Mouse (Mus musculus) embryonic facial prominence, embryonic 10.5 days (tissue): ENCODE results near the gene Sgpp2. TPM values are rescaled to one million over a fixed set of nuclear protein-coding genes. Genes with fewer than 3 reads are reported as not detected.

ENCODE experiments used
- DNase-seq: peaks from one replicate; pipeline ENCODE4 v3.0.0-alpha.2; 2017; ENCODE audit warnings: low spot score
- H3K27ac ChIP-seq: fragments of 300-500 bp; sonication (generic); replicated peaks from 2 replicates; pipeline ENCODE4 v1.5.1; 2016; ENCODE audit warnings: mild to moderate bottlenecking
- H3K27me3 ChIP-seq: fragments of 300-500 bp; sonication (generic); replicated peaks from 2 replicates; pipeline ENCODE4 v1.6.1; 2016; ENCODE audit warnings: low read depth, mild to moderate bottlenecking; ENCODE audit not compliant: poor library complexity, severe bottlenecking
- H3K36me3 ChIP-seq: fragments of 300-500 bp; sonication (generic); replicated peaks from 2 replicates; pipeline ENCODE4 v1.6.1; 2016; ENCODE audit warnings: mild to moderate bottlenecking, moderate library complexity
- H3K4me1 ChIP-seq: fragments of 300-500 bp; sonication (generic); 2 replicates; pipeline ENCODE4 v1.6.1; 2016
- H3K4me3 ChIP-seq: fragments of 300-500 bp; sonication (generic); 2 replicates; pipeline ENCODE4 v1.5.1; 2016; ENCODE audit warnings: mild to moderate bottlenecking, moderate library complexity
- H3K9me3 ChIP-seq: fragments of 300-500 bp; sonication (generic); 2 replicates; pipeline ENCODE4 v1.6.1; 2016; ENCODE audit warnings: mild to moderate bottlenecking
- WGBS: fragments of 180-500 bp; shearing (Covaris S2); methylation state at CpG from one replicate; pipeline ENCODE4 v1.1.7; 2016; 5-methylcytosine and 5-hydroxymethylcytosine counted together
- polyA plus RNA-seq: library from polyadenylated mRNA; unstranded; fragments of >200 nt; fragmentation: Nextera tagmentation; extraction: Ambion mirVana; gene quantifications from 2 replicates; pipeline ENCODE4 v1.2.1, GENCODE M21; 2016

Sgpp2 gene
- polyA plus RNA-seq, 1 experiment from 2014 or later: 9.0 TPM

DNA sequence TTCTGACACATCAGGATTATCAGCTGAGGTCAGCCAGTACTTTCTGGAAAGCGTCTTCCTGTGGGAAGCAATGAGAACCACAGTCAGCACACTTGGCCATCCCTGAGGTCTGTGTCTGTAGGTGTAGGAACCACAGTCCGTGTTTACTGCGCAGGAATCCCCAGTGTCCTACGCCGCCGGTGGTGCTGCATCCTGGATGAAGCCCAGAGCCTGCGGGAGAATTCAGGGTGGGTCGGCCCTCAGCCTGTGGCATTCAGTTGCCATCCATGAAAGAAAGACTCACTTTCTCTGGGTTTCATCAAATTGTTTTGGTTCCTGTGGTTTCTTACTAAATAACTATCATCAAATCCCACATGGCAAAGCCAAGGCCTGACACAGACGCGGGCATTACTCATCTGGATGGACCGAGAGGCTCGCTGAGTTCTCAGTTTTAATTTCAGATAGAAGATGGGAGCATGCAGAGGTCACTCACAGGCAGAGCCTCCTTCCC is 37.2 kb downstream of the Sgpp2 start:
- Histone ChIP-seq H3K27me3 (no peaks in the 10 kb centered on the region), H3K36me3 (no peaks in the 10 kb centered on the region), H3K4me1 (peaks cover 14% of the 10 kb centered on the region), H3K4me3 (no peak overlapping the region), H3K27ac (no peak overlapping the region), H3K9me3 (no peaks in the 10 kb centered on the region)
- no peak for DNase-seq
- 91% methylated on average over 12 of the region's 12 CpGs for whole genome bisulfite sequencing

DNA sequence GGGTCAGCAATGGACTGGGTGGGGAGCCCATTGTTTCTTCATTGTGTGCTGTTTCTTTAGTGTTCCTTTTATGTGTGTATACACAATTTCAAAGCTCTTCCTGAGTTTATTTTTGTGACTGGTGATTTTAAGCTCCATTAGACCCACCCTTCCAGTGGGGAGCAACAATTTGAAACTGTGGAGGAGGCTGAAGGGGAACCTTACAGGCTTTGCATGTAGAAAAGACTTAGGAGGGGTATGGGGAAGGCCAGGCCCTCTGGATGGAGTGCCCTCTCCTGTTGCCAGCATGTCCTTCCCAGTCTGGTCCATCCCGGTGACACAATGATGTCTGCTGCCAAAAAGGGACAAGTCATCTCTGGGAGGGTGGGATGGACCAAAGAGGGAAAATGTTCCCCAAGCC is 39.1 kb downstream of the Sgpp2 start:
- no peaks in the 10 kb centered on the region for H3K36me3 ChIP-seq
- no peaks in the 10 kb centered on the region for H3K27me3 ChIP-seq
- H3K4me3 ChIP-seq: no peak overlapping the region
- 85% methylated on average over 1 of the region's 1 CpGs for WGBS
- peaks cover 14% of the 10 kb centered on the region; the same call in 1 of the 2 replicates for H3K4me1 ChIP-seq
- no peak overlapping the region for H3K27ac ChIP-seq
- no peaks in the 10 kb centered on the region for H3K9me3 ChIP-seq
- no peak for DNase-seq

DNA sequence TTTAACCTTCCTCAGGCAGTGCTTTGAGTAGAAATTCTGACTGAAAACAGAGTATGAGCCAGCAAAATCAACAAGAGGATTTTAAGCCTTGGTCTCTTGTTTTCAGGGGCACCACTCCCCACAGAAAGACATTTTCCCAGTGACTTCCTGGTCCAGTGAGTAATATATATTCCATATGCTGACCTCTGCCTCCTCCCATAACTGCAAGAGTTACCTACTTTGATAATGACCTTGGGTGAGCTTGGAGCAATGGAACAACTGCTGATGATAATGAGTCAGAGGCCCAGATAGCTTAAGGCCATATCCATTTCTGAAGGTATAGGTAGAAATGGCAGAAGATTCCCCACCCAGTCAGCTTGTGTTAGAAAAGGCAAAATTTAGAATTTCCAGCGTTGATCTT is 43.1 kb downstream of the Sgpp2 start:
- H3K4me3 ChIP-seq: no peak overlapping the region
- 93% methylated on average over 1 of the region's 1 CpGs for WGBS
- no peaks in the 10 kb centered on the region for H3K36me3 ChIP-seq
- H3K27ac ChIP-seq: no peak overlapping the region
- DNase-seq: no peak
- no peaks in the 10 kb centered on the region for H3K27me3 ChIP-seq
- no peaks in the 10 kb centered on the region for H3K9me3 ChIP-seq
- H3K4me1 ChIP-seq: peaks cover 14% of the 10 kb centered on the region; the same call in 1 of the 2 replicates

DNA sequence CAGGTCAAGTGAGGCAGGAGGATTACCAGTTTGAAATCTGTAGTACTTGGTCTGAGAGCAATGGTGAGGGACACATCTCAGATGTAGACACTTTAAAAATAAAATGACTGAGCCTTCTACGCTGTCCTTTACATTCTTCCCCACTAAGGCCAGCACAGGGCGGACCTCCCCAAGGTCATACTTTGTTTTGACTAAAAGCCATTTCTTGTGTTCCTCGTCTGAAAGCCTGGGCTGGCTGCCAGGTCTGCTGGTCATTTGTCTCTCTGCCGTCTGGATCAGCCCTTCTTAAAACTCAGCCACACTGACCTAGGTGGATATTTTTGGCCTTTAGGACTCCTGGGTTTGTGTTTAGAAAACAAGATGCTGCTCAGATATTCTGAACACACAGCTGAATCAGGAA is 45.0 kb downstream of the Sgpp2 start:
- Histone ChIP-seq H3K27me3 (no peaks in the 10 kb centered on the region), H3K4me3 (no peak overlapping the region), H3K9me3 (no peaks in the 10 kb centered on the region), H3K4me1 (peaks cover 13% of the 10 kb centered on the region; the same call in 1 of the 2 replicates), H3K27ac (no peak overlapping the region), H3K36me3 (no peaks in the 10 kb centered on the region)
- 64% methylated on average over 4 of the region's 4 CpGs for WGBS
- no peak for DNase-seq

DNA sequence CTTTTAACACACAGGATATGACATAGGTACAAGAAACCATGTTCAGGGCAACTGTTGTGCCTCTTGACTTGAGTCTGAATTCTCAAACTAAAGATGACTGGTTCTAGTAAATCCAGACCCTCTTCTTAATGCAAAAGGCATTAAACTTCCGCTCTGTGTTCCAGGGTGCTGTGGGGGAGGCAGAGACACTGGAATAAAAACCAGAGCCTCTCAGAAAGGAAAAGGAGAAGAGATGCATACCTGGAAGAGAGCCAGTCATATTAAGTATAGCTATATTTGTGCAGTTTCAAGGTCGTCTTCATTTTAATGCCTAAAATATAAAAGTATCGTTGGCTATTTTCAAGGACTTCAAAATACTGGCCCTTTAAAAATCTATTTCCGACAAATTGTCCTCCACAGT is 47.3 kb downstream of the Sgpp2 start:
- Histone ChIP-seq H3K4me3 (no peak overlapping the region), H3K36me3 (no peaks in the 10 kb centered on the region), H3K27me3 (no peaks in the 10 kb centered on the region), H3K27ac (no peak overlapping the region), H3K9me3 (no peaks in the 10 kb centered on the region), H3K4me1 (peaks cover 6% of the 10 kb centered on the region; the same call in 1 of the 2 replicates)
- WGBS: 91% methylated on average over 4 of the region's 4 CpGs
- no peak for DNase-seq

DNA sequence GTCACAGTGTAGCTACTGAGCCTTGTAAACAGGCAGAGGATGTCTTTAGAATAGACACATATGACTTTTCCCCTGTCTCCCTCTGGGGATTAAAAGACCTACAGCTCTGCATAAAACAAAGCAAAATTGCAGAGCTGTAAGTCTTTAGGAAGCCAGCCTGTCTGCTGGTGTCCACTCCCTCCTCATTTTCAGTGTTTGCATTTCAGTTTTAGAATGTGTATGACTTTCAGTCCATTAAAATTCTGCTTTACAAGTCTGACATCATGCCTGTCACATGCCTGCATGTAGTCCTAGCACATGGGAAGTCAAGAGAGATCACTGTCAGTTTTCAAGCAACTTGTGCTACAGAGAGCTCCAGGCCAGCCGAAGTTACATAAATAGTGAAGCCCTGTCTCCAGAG is 47.7 kb downstream of the Sgpp2 start:
- Histone ChIP-seq H3K4me1 (peaks cover 4% of the 10 kb centered on the region; the same call in 1 of the 2 replicates), H3K27me3 (no peaks in the 10 kb centered on the region), H3K4me3 (no peak overlapping the region), H3K9me3 (no peaks in the 10 kb centered on the region), H3K27ac (no peak overlapping the region), H3K36me3 (no peaks in the 10 kb centered on the region)
- 75% methylated on average over 1 of the region's 1 CpGs for WGBS
- DNase-seq: no peak

DNA sequence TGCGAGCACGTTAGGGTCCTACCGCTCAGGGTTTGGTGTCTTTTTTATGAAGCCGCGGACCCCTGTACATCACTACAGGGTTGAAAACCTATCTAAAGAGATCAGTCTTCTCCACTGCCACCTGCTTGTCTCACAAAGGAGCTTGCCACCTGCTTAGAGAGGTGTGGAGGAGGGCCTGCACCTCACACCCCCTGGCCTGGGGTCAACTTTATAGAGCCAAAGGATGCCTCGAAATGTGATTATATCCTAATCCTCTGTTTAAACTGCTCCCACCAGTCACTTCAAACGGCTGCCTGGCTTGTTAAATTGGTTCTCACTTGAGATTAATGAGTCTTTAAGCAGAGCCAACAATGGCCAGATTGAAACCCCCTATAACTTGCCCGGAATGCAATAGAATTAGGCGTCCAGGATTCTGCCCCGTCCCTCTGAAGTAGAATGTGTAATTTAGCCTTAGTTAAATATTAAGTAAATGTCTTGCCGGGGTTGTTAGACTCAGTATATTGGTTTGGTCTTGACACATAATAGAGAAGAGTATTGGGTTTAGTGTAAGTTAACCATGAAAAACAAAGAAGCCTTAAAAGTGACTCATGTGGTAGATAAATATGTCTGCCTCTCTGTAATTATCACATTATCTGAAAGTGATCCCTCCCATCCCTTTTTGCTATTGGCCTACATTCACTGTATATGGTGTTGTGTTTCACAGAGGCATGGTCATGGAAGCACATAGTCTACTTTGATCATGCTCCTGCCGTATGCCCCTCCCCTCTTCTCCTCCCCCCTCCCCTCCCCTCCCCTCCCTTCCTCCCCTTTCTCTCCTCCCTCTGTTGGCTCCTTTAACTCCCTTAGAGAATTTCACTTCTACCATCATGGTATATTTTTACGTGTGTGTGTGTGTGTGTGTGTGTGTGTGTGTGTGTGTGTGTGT is 54.1 kb downstream of the Sgpp2 start:
- Histone ChIP-seq H3K36me3 (no peaks in the 10 kb centered on the region), H3K4me3 (no peak overlapping the region), H3K4me1 (peaks cover 16% of the 10 kb centered on the region), H3K27ac (no peak overlapping the region), H3K27me3 (peaks cover 6% of the 10 kb centered on the region; the same call in 1 of the 2 replicates), H3K9me3 (no peaks in the 10 kb centered on the region)
- DNase-seq: no peak
- WGBS: 55% methylated on average over 13 of the region's 13 CpGs

DNA sequence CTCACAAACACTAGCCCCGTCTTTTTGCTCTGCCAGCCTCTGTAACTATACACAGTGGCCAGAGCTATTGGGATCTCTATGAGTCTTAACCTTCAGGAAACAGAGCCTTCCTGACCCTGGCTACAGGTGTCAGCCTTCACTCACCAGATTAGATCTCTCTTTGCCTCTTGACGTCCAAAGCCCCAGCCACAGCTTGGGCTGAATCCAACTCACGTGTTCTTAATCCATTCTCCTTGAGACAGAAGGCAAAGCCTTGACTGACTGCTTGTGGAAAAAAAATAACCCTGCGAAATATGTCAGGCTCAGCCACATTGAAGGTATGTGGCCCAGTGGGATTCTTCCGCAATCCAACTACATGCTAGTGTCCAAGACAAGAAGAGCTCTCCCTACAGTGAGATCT is 57.7 kb downstream of the Sgpp2 start:
- 67% methylated on average over 5 of the region's 5 CpGs for WGBS
- Histone ChIP-seq H3K36me3 (no peaks in the 10 kb centered on the region; the same call in 1 of the 2 replicates), H3K4me3 (no peak overlapping the region), H3K27me3 (peaks cover 6% of the 10 kb centered on the region; the same call in 1 of the 2 replicates), H3K4me1 (peaks cover 16% of the 10 kb centered on the region), H3K9me3 (peaks cover 5% of the 10 kb centered on the region; the same call in 1 of the 2 replicates), H3K27ac (no peak overlapping the region)
- DNase-seq: no peak

DNA sequence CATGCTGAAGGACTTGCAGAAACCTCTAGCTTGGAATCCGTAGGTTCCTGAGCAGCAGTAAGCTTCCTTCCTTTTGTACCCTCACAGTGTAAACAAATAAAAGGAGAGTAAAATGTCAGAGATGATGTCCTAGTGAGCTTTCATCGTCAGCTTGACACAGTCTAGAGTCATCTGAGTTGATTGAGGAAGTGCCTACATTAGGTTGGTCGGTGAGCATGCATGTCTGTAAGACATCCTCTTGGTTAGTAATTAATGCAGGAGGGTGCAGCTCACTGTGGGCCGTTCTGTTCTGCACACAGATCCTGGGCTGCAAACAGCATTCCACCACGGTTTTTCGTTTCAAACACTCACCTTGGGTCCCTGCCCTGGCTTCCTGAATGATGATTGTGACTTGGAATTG is 60.0 kb downstream of the Sgpp2 start:
- WGBS: 58% methylated on average over 6 of the region's 6 CpGs
- Histone ChIP-seq H3K27me3 (peaks cover 5% of the 10 kb centered on the region; the same call in 1 of the 2 replicates), H3K27ac (no peak overlapping the region), H3K4me3 (no peak overlapping the region), H3K36me3 (no peaks in the 10 kb centered on the region; the same call in 1 of the 2 replicates), H3K4me1 (peaks cover 10% of the 10 kb centered on the region), H3K9me3 (peaks cover 7% of the 10 kb centered on the region; the same call in 1 of the 2 replicates)
- DNase-seq: no peak

DNA sequence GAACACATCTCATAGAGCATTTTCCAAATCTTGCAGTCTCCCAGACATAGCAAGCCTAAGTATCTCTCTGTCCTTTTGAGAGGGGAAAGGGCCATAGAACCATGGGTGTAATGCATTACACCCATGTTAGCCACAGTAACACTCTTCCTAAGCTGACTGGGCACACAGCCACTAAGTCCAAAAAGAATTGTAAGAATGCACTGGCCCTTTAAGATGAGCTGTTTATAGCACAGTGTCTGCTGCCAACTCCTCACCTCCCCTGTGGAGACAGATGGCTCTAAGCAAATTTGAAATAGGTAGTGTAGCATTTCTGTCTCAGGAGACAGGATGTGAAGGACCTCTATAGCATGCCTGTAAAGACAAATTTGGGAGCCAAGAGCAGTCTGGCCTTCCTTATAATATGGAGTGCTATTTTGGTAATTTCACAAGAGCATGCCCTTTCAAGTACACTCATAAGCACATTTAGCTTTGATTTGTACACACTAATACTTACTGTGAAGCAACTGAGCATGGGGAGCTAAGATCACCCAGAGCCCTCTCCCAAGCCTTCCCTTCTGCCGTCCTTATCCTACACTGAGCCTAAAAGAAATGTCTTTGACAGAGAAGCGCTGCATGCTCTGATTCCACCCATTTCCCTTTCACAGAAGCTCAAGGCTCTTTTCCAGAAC is 61.6 kb downstream of the Sgpp2 start:
- Histone ChIP-seq H3K4me3 (no peak overlapping the region), H3K36me3 (no peaks in the 10 kb centered on the region; the same call in 1 of the 2 replicates), H3K9me3 (peaks cover 7% of the 10 kb centered on the region; the same call in 1 of the 2 replicates), H3K27ac (no peak overlapping the region), H3K4me1 (peaks cover 7% of the 10 kb centered on the region), H3K27me3 (no peaks in the 10 kb centered on the region; the same call in 1 of the 2 replicates)
- no peak for DNase-seq
- 85% methylated on average over 2 of the region's 2 CpGs for WGBS

DNA sequence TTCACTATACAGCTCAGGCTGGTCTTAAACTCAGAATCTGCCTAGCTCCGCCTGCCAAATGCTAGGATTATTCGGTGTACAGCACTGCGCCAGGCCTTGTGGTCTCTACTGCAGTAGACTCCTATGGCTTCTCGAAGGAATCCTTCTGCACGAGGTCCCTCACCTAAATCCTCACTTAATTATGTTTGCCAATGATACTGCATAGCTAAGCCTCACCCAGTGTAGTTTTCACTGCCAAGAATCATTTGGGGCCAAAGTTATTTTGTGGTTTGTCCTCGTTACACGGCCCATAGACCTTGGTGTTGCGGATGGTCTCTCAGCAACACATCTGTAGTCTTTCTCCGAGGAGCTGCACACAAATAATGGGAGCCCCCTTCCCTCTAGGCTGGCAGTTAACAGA is 62.2 kb downstream of the Sgpp2 start:
- Histone ChIP-seq H3K4me1 (peaks cover 6% of the 10 kb centered on the region), H3K9me3 (peaks cover 7% of the 10 kb centered on the region; the same call in 1 of the 2 replicates), H3K27ac (no peak overlapping the region), H3K4me3 (no peak overlapping the region), H3K27me3 (no peaks in the 10 kb centered on the region; the same call in 1 of the 2 replicates), H3K36me3 (no peaks in the 10 kb centered on the region; the same call in 1 of the 2 replicates)
- no peak for DNase-seq
- WGBS: 93% methylated on average over 9 of the region's 9 CpGs

DNA sequence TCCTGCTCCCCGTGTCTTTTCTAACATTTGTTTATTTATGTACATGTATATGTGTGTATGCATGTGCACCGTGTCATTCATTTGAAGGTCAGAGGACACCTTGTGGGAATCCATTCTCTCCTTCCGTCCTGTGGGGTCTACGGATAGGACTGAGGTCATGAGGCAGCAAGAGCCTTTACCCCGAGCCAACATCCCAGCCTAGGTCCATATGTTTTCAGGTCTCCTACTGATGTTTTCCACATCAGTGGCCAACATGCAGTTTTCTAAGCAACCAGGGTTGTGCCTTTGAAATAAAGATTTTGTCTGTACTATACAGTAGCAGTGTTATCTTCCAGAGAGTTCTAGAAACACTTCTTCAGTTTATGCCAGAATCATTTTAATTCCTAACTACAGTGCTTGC is 63.7 kb downstream of the Sgpp2 start:
- H3K9me3 ChIP-seq: peaks cover 7% of the 10 kb centered on the region; the same call in 1 of the 2 replicates
- 87% methylated on average over 5 of the region's 5 CpGs for WGBS
- H3K4me1 ChIP-seq: peaks cover 5% of the 10 kb centered on the region; the same call in 1 of the 2 replicates
- no peak overlapping the region for H3K27ac ChIP-seq
- no peaks in the 10 kb centered on the region; the same call in 1 of the 2 replicates for H3K36me3 ChIP-seq
- H3K27me3 ChIP-seq: no peaks in the 10 kb centered on the region
- no peak overlapping the region for H3K4me3 ChIP-seq
- DNase-seq: no peak
